Mouse (Mus musculus): ENCODE measurements around the gene Nsdhl.

Gene Nsdhl

DNA sequence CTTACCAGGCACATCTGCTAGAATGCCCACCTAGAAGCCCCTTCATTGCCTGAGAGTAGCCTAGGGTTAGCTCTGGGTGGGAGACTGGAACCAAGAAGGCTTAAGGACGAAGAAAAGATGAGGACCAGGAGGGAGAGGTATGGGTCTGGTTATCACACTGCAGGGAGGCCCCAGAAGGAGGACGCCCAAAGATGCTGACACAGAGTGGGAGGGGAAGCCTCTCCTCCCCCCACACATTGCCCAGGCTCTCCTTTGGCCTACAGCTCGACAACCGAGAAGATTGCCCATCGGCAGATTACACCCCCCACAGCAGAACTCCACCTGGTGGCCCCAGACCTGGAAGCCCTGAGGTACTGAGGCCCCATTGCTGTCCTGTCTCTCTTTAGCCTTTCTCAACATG lies 84.8 kb downstream of the Nsdhl start:
- DNase-seq = no peak

DNA sequence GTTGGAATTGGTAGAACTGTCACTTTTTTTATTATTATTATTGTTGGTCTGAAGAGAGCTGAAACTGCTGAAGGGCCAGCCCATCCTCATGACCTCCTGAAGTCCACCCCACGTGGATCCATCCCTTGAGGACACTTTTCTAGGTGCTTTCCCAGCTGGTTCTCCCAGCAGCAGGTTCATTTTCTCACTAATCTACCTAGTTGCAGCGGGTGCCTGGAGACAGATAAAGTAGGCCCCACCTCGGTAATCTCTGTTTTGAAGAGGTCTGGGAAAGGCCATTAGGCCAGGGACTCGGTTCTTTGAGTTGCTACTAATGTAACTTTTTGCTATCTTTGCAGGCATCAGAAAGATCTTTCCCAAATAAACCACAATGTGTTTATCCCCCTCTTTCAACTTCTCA lies 87.3 kb downstream of the Nsdhl start:
- no peak for DNase-seq

DNA sequence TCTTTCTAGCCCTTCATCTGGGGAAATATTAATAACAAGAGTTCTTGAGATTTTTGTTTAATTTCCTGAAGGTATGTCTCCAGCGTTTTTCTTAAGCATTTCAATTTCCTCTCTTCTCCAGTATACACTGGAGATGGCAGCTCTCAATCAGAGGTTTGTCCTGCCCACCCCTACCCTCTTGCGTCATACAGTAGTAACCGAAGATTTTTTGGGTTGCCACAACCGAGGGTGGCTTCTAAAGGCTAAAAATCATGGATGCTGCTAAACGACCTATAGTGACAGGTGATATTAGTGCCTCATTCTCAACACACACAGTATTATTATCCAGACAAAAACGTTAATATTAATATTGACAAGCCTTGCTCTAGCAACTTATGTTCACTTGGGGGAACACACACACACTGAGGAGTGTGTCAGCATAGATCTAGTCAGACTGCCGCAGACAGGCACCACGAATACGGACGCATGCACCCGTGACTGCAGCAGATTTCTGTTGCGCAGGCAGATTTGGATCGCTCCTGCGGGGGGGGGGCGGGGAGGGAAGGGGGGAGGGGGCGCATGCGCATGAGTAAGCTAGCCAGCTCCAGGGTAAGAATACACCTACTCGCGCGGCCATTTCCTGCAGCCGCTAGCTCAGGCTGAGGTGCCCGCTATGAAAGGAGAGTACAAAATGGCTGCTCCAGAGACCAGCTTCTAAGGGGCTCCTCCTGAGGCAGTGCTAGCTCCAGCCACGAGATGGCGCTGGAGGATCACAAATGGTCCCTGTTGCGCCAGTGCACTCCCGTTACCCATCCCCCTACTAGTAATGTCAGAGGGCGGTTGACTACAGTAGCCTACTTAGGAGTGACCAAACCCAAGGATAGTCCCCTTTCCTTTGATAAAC lies 89.5 kb downstream of the Nsdhl start:
- peak; percentile 93 to 95 for DNase-seq
